In genomic region chr1:126830031-126830927, GRCm38 (mm10) we compare ENCODE assay signal across 8 mouse cellular contexts. TPM values are rescaled to one million over a fixed set of nuclear protein-coding genes. Genes with fewer than 3 reads are reported as not detected.
DNase-seq lines count a peak whose midpoint lies in the region; ATAC-seq and TF ChIP-seq lines count a peak whose summit lies in the region.

Gene Nckap5 (minus strand): TSS chr1:126830799.

- peak within 1 kb of the TSS; percentile 28 for H3K4me3 ChIP-seq in liver, embryonic 16.5 days (ENCODE audit: low read depth, low read length)
- H3K4me3 ChIP-seq in olfactory bulb, adult 2 months (ENCODE audit: insufficient read depth, low read depth, low read length) = peak within 1 kb of the TSS; percentile 32

- DNase-seq in CD4-positive helper T cell, adult 2 months (ENCODE audit: low read depth, low spot score) = peak; percentile 5
- DNase-seq in cerebellum, adult 9-11 months = peak; percentile 19
- peak; percentile 24 to 80 for DNase-seq in frontal cortex, adult 2 months (ENCODE audit: extremely low spot score in 1 of 2, low spot score in 1 of 2)
- peak; percentile 82 for DNase-seq in heart, postnatal 4 days
- peak; percentile 33 to 81 for DNase-seq in layer of hippocampus, adult 18-20 months (ENCODE audit: low spot score in 2 of 2)
- peak; percentile 61 to 67 for DNase-seq in urinary bladder, adult 18-20 months (ENCODE audit: low spot score in 2 of 2)

- H3K4me1 ChIP-seq in liver, embryonic 16.5 days (ENCODE audit: control insufficient read depth, low read depth, low read length) = no peaks in the 10 kb centered on the region
- H3K4me1 ChIP-seq in olfactory bulb, adult 2 months (ENCODE audit: control insufficient read depth, insufficient read depth, low read length) = peaks cover 10% of the 10 kb centered on the region

- H3K27me3 ChIP-seq in liver, embryonic 16.5 days (ENCODE audit: control insufficient read depth, insufficient read depth, low read depth, low read length) = peaks cover 7% of the 10 kb centered on the region

- 8% methylated on average over 35 of the region's 35 CpGs for WGBS in liver, embryonic 16.5 days (ENCODE audit: insufficient replicate concordance)
- 1% methylated on average over 35 of the region's 35 CpGs for WGBS in olfactory bulb, adult 2 months

- H3K27ac ChIP-seq in liver, embryonic 16.5 days (ENCODE audit: low read length) = no peak within 1 kb of the TSS
- H3K27ac ChIP-seq in olfactory bulb, adult 2 months (ENCODE audit: insufficient read depth, low read depth, low read length) = no peak within 1 kb of the TSS

- H3K4me2 ChIP-seq in liver, embryonic 16.5 days (ENCODE audit: low read depth, low read length) = peak within 1 kb of the TSS; percentile 51

- no peak within 1 kb of the TSS for H3K9ac ChIP-seq in liver, embryonic 16.5 days (ENCODE audit: low read depth, low read length)

- no peak for TF ChIP-seq POLR2A in olfactory bulb, adult 2 months (IDR thresholded peaks at IDR 0.05; ENCODE audit: insufficient read depth, low read depth, low read length)

- no peaks in the 10 kb centered on the region for H3K9me3 ChIP-seq in liver, embryonic 16.5 days (replicated peaks; ENCODE audit: control insufficient read depth, low read length)

- ATAC-seq in liver, embryonic 16.5 days (ENCODE audit: low read depth) = peak; percentile 39; the same call in 1 of the 2 replicates

- no peak for TF ChIP-seq CTCF in olfactory bulb, adult 2 months (IDR thresholded peaks at IDR 0.05; ENCODE audit: insufficient read depth, low read depth, low read length)

- no peaks in the 10 kb centered on the region for H3K36me3 ChIP-seq in liver, embryonic 16.5 days (ENCODE audit: control insufficient read depth, insufficient read depth)

RNA-seq across cellular contexts. Expression of gene Nckap5, which starts in this region (rescaled TPM):
- 3.0 and 3.1 TPM in 2 replicates for polyA plus RNA-seq in frontal cortex, adult 2 months (2012; rRNA removed)
- 10 to 100 TPM; 19.1 to 20.4 TPM for total RNA-seq in heart, postnatal 4 days (2021)
- 1 to 10 TPM; 5.6 to 9.4 TPM for total RNA-seq in layer of hippocampus, adult 18-20 months (2021)
- 1.8 and 1.9 TPM in 2 replicates for polyA plus RNA-seq in liver, embryonic 16.5 days (2015; fragmentation: Nextera tagmentation; extraction: Ambion mirVana)
- not detected in 2 replicates for polyA plus RNA-seq in olfactory bulb, adult 2 months (2012; ENCODE audit: insufficient read depth, insufficient read length, low replicate concordance, missing spikeins)

Comparison
In these comparisons a context has a peak if more than half of its experiments do, and no peak if none do; other contexts are left out.
1. DNase-seq: peak in every context shown above with its lines; median percentile 82 in heart, postnatal 4 days; 64 in urinary bladder, adult 18-20 months; 57 in layer of hippocampus, adult 18-20 months; 52 in frontal cortex, adult 2 months; 19 in cerebellum, adult 9-11 months; 5 in CD4-positive helper T cell, adult 2 months.